Mouse (Mus musculus) layer of hippocampus, adult 18-20 months (tissue): ENCODE results near the gene Foxb1. TPM values are rescaled to one million over a fixed set of nuclear protein-coding genes. Genes with fewer than 3 reads are reported as not detected.

Experiments used
- DNase-seq, 2 experiments: peaks; one replicate each; pipeline ENCODE4 v3.0.0; 2022; ENCODE audit warnings: low spot score in 2 of 2
- long read RNA-seq: library from polyadenylated mRNA; stranded (forward); transcript quantifications from one replicate; pipeline ENCODE4 v2.0.0, GENCODE M21; 2021
- total RNA-seq, 2 experiments: library from RNA; stranded (reverse); gene quantifications; 2 replicates each; pipeline ENCODE4 v1.2.3; 2021

Foxb1 gene
- not detected for total RNA-seq
- long read RNA-seq = 0 reads

- no peak for DNase-seq
Measured at GRCm38 (mm10) chr9:69760371-69761301, at the start of gene Foxb1. TSS of gene Foxb1 (minus strand) at chr9:69760940.

GRCm38 (mm10) chr9:69790562-69790961 is 29.8 kb upstream of the Foxb1 start:
- DNase-seq = no peak

GRCm38 (mm10) chr9:69779996-69780395 is 19.3 kb upstream of the Foxb1 start:
- DNase-seq = no peak

GRCm38 (mm10) chr9:69769949-69770585 is 9.3 kb upstream of the Foxb1 start:
- no peak for DNase-seq

GRCm38 (mm10) chr9:69769091-69769948 is 8.6 kb upstream of the Foxb1 start:
- no peak for DNase-seq

GRCm38 (mm10) chr9:69768136-69768875 is 7.6 kb upstream of the Foxb1 start:
- DNase-seq = no peak

GRCm38 (mm10) chr9:69767421-69767820 is 6.7 kb upstream of the Foxb1 start:
- DNase-seq = no peak

GRCm38 (mm10) chr9:69766936-69767335 is 6.2 kb upstream of the Foxb1 start:
- DNase-seq = no peak

GRCm38 (mm10) chr9:69766301-69766700 is 5.6 kb upstream of the Foxb1 start:
- DNase-seq = no peak

GRCm38 (mm10) chr9:69765483-69766050 is 4.8 kb upstream of the Foxb1 start:
- DNase-seq = no peak

GRCm38 (mm10) chr9:69764586-69765482 is 4.1 kb upstream of the Foxb1 start:
- no peak for DNase-seq

GRCm38 (mm10) chr9:69763681-69764585 is 3.2 kb upstream of the Foxb1 start:
- DNase-seq = no peak

GRCm38 (mm10) chr9:69762703-69763102 is 2.0 kb upstream of the Foxb1 start:
- DNase-seq = no peak

- DNase-seq = no peak
Measured at GRCm38 (mm10) chr9:69762221-69762620, 1.5 kb upstream of the Foxb1 start.

- no peak for DNase-seq
Measured at GRCm38 (mm10) chr9:69761569-69761968, 829 bp upstream of the Foxb1 start.

GRCm38 (mm10) chr9:69759721-69760221 is 969 bp downstream of the Foxb1 start:
- DNase-seq = no peak

- DNase-seq = no peak
Measured at GRCm38 (mm10) chr9:69758946-69759615, 1.7 kb downstream of the Foxb1 start.

- DNase-seq = no peak
Measured at GRCm38 (mm10) chr9:69758506-69758905, 2.2 kb downstream of the Foxb1 start.
